Mouse (Mus musculus) liver, adult 2 months (tissue): ENCODE data around the gene Pkdrej.

Source experiments
- CTCF ChIP-seq: fragments of 200-500 bp; IDR thresholded peaks from 2 replicates; pipeline ENCODE4 v1.5.1; 2011; ENCODE audit warnings: low read depth, low read length, control low read depth
- POLR2A ChIP-seq: fragments of 200-500 bp; IDR thresholded peaks from 2 replicates; pipeline ENCODE4 v1.6.1; 2011; ENCODE audit warnings: low read length, control low read depth; ENCODE audit not compliant: insufficient read depth; ENCODE audit errors: extremely low read depth

DNA sequence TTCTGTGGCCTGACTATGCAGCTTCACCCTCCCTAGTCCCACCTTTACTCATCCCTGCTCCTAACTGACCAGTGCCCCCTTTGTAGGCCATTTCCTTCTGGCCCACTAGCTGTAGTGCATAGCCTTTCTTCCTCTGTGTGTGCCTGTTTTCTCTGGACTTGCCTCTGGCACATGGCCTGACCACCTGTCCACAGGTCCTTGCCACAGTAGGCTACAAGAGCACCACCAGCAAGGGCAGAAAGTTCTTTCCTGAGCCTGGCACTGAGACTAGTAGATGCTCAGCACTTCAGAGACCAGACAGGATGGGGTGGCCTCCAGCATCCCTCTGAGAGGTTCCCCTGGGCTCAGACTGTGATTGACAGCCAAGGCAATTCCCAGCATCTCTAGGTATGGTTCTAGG lies 23.5 kb upstream of the Pkdrej start:
- TF ChIP-seq POLR2A (no peak), CTCF (no peak)
